Mouse (Mus musculus): ENCODE measurements at regions not wholly inside any gene's neighbourhood (a gene's known extent, or its start where the extent isn't known, plus 50 kb on each side); places are given as distances from the start of the nearest gene placed in this dataset.
"Not testable (repeated sequence)": the region's sequence is repeated elsewhere in the genome, so short reads cannot be mapped to it uniquely, and the experiment has no call there.

DNA sequence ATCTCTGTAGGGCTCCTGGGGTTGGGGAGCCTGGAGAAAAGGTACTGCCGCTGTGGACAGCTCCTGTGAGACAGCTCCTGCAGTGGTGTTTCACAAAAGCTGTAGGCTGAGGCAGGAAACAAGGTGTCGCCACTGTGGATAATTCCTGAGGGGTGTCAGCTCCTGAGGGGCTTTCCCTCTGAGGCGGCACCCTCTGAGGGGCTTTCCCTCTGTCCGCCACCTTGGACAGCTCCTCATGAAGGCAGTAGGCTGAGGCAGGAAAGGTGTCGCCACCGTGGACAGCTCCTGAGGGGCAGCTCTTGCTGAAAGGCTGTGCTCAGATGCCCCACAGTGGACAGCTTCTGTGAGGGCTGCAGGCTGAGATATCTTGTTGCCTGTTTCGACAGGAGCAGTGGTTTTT lies 127.1 kb downstream of the Cyld start:
- Histone ChIP-seq H3K4me2 (replicated peaks) (no peak overlapping the region), H3K36me3 (no peaks in the 10 kb centered on the region), H3K9ac (no peak overlapping the region), H3K27ac (no peak overlapping the region), H3K9me3 (peaks cover 7% of the 10 kb centered on the region; the same call in 1 of the 2 replicates), H3K27me3 (no peaks in the 10 kb centered on the region), H3K4me3 (no peak overlapping the region), H3K4me1 (no peaks in the 10 kb centered on the region)
- no peak for ATAC-seq (ENCODE audit: low FRiP score, low read depth)
- WGBS = 77% methylated on average over 7 of the region's 7 CpGs

- peaks cover 9% of the 10 kb centered on the region; the same call in 1 of the 2 replicates for H3K27me3 ChIP-seq
- H3K9me3 ChIP-seq = peaks cover 7% of the 10 kb centered on the region; the same call in 1 of the 2 replicates
- H3K4me1 ChIP-seq = no peaks in the 10 kb centered on the region
- 86% methylated on average over 5 of the region's 5 CpGs for WGBS
- no peak overlapping the region for H3K4me3 ChIP-seq
- no peak for ATAC-seq (ENCODE audit: low FRiP score, low read depth)
- H3K9ac ChIP-seq = no peak overlapping the region
- H3K27ac ChIP-seq = no peak overlapping the region
- H3K36me3 ChIP-seq = no peaks in the 10 kb centered on the region
- no peak overlapping the region for H3K4me2 ChIP-seq (replicated peaks)
Measured at GRCm38 (mm10) chr8:88820275-88820850, 123.5 kb downstream of the Cyld start.

DNA sequence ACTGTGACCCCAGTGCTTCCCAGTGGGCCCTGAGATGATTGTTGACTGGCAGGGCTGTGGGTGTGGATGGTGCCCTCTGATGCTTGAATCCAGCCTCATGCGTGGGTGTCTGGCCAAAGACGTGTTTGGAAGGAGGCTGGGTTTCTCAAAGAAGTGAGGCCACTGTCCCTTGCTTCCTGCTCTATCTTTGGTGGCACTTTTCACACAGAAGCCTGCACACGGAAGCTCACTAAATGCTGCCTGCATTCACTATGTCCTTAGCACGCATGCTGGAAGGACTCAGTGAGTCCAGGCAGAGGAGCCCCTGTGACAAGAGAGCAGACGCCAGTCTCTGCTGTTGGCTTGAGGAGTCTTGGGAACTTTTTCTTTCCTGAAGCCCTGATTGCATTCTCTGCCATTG lies 119.6 kb downstream of the Cyld start:
- H3K4me1 ChIP-seq = no peaks in the 10 kb centered on the region
- no peak overlapping the region for H3K4me3 ChIP-seq
- H3K9me3 ChIP-seq = no peaks in the 10 kb centered on the region
- no peak overlapping the region for H3K4me2 ChIP-seq (replicated peaks)
- peaks cover 19% of the 10 kb centered on the region for H3K27me3 ChIP-seq
- no peaks in the 10 kb centered on the region for H3K36me3 ChIP-seq
- no peak overlapping the region for H3K27ac ChIP-seq
- WGBS = 75% methylated on average over 5 of the region's 5 CpGs
- no peak for ATAC-seq (ENCODE audit: low FRiP score, low read depth)
- no peak overlapping the region for H3K9ac ChIP-seq

- Histone ChIP-seq H3K27me3 (peaks cover 19% of the 10 kb centered on the region), H3K4me3 (no peak overlapping the region), H3K9me3 (0 out of 2 replicates have a peak, but pooled peaks cover 6% of the 10 kb centered on the region), H3K9ac (no peak overlapping the region), H3K36me3 (no peaks in the 10 kb centered on the region), H3K27ac (no peak overlapping the region), H3K4me2 (replicated peaks) (no peak overlapping the region), H3K4me1 (no peaks in the 10 kb centered on the region)
- 91% methylated on average over 6 of the region's 6 CpGs for WGBS
- ATAC-seq (ENCODE audit: low FRiP score, low read depth) = no peak
Measured at GRCm38 (mm10) chr8:88814246-88814645, 117.4 kb downstream of the Cyld start.

GRCm38 (mm10) chr8:88812901-88813676 lies 116.3 kb downstream of the Cyld start:
- Histone ChIP-seq H3K36me3 (no peaks in the 10 kb centered on the region), H3K9ac (no peak overlapping the region), H3K4me2 (replicated peaks) (no peak overlapping the region), H3K27ac (no peak overlapping the region), H3K4me3 (no peak overlapping the region), H3K9me3 (0 out of 2 replicates have a peak, but pooled peaks cover 8% of the 10 kb centered on the region), H3K27me3 (peaks cover 16% of the 10 kb centered on the region), H3K4me1 (no peaks in the 10 kb centered on the region)
- WGBS = 60% methylated on average over 27 of the region's 27 CpGs
- no peak for ATAC-seq (ENCODE audit: low FRiP score, low read depth)

GRCm38 (mm10) chr8:88806851-88807250 lies 110.0 kb downstream of the Cyld start:
- H3K4me2 ChIP-seq (replicated peaks); ATAC-seq (ENCODE audit: low FRiP score, low read depth); H3K4me1 ChIP-seq; H3K27me3 ChIP-seq; H3K9me3 ChIP-seq; H3K9ac ChIP-seq; H3K36me3 ChIP-seq; H3K4me3 ChIP-seq; H3K27ac ChIP-seq: not testable (repeated sequence)
- 92% methylated on average over 10 of the region's 10 CpGs for WGBS
